Mouse (Mus musculus) limb, embryonic 13.5 days (tissue): ENCODE results near the gene Idua. TPM values are rescaled to one million over a fixed set of nuclear protein-coding genes. Genes with fewer than 3 reads are reported as not detected.

ENCODE experiments used
- ATAC-seq: fragments of 200-750 bp; cut with Nextera tagmentation; 2 replicates; pipeline ENCODE4 v1.8.0; 2017; ENCODE audit warnings: low read depth, moderate number of reproducible peaks, moderate TSS enrichment; ENCODE audit not compliant: low FRiP score
- H3K27ac ChIP-seq: fragments of 300-500 bp; sonication (generic); 2 replicates; pipeline ENCODE4 v1.5.1; 2015; ENCODE audit warnings: inconsistent platforms, mild to moderate bottlenecking, moderate library complexity
- H3K27me3 ChIP-seq: fragments of 300-500 bp; sonication (generic); 2 replicates; pipeline ENCODE4 v1.6.1; 2015; ENCODE audit warnings: mild to moderate bottlenecking, inconsistent platforms
- H3K36me3 ChIP-seq: fragments of 300-500 bp; sonication (generic); 2 replicates; pipeline ENCODE4 v1.6.1; 2015; ENCODE audit warnings: inconsistent platforms, mild to moderate bottlenecking, moderate library complexity
- H3K4me1 ChIP-seq: fragments of 300-500 bp; sonication (generic); 2 replicates; pipeline ENCODE4 v1.6.1; 2015; ENCODE audit warnings: inconsistent platforms
- H3K4me2 ChIP-seq: fragments of 300-500 bp; sonication (generic); replicated peaks from 2 replicates; pipeline ENCODE4 v1.6.1; 2015; ENCODE audit warnings: inconsistent platforms, mild to moderate bottlenecking, moderate library complexity
- H3K4me3 ChIP-seq: fragments of 300-500 bp; sonication (generic); 2 replicates; pipeline ENCODE4 v1.5.1; 2015; ENCODE audit warnings: moderate library complexity, mild to moderate bottlenecking, inconsistent platforms
- H3K9ac ChIP-seq: fragments of 300-500 bp; sonication (generic); 2 replicates; pipeline ENCODE4 v1.6.1; 2015; ENCODE audit warnings: mild to moderate bottlenecking, inconsistent platforms
- H3K9me3 ChIP-seq: fragments of 300-500 bp; sonication (generic); 2 replicates; pipeline ENCODE4 v1.6.1; 2016; ENCODE audit warnings: inconsistent platforms
- WGBS: fragments of 180-500 bp; shearing (Covaris S2); methylation state at CpG from one replicate; pipeline ENCODE4 v1.1.7; 2015; 5-methylcytosine and 5-hydroxymethylcytosine counted together
- polyA plus RNA-seq: library from polyadenylated mRNA; unstranded; fragments of >200 nt; fragmentation: Nextera tagmentation; extraction: Ambion mirVana; gene quantifications from 2 replicates; pipeline ENCODE4 v1.2.1, GENCODE M21; 2015

Gene Idua
- polyA plus RNA-seq, 1 experiment from 2014 or later, result 18.2 TPM

DNA sequence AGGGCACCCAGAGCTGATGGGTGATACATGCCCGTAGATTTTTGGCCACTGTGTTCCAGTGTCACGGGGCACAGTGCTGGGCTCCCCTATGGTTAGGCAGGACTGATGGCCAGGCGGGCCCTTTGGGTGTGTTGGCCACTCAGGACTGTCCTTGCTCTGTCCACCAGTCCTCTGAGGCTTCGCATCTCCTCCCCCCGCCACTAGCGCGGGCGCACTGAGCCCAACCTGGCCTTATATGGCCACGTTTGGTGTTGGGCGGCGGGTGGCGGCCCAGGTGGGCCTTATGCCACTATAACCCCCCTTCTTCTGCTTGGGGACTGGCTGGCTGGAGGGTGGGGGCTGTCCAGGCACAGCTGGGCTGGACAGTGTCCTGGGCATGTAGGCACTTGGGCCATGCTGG, 35.7 kb downstream of the Idua start:
- Histone ChIP-seq H3K4me2 (peak overlapping the region; percentile 82), H3K9ac (no peak overlapping the region), H3K4me3 (peak overlapping the region; percentile 94), H3K4me1 (peaks cover 80% of the 10 kb centered on the region), H3K9me3 (no peaks in the 10 kb centered on the region), H3K27ac (peak overlapping the region; percentile 91; the same call in 1 of the 2 replicates), H3K36me3 (peaks cover 26% of the 10 kb centered on the region), H3K27me3 (no peaks in the 10 kb centered on the region)
- WGBS, result 93% methylated on average over 12 of the region's 12 CpGs
- ATAC-seq, result no peak

DNA sequence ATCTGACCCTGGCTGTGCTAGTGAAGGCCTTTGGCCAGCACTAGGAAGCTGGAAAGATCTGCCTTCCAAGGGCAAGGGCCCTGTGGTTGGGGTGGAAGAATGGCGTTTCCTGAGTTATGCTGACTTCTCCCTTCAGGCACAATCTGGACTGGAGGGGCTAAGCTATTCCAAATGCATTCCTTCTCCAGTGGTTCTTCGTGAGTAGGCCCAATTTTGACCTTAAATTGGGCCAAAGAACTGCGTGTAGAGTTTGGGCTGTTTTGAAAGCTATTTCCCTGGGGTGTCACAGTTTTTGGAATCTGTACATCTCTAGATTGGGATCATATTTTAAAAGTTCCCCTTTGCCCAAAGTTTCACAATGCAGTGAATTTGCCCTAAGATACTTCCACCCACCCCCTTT, 36.4 kb downstream of the Idua start:
- Histone ChIP-seq H3K9me3 (no peaks in the 10 kb centered on the region), H3K4me3 (peak overlapping the region; percentile 94), H3K4me2 (peak overlapping the region; percentile 82), H3K9ac (peak overlapping the region; percentile 53), H3K27ac (peak overlapping the region; percentile 91), H3K4me1 (peaks cover 85% of the 10 kb centered on the region), H3K36me3 (peaks cover 26% of the 10 kb centered on the region), H3K27me3 (no peaks in the 10 kb centered on the region)
- WGBS, result 71% methylated on average over 3 of the region's 3 CpGs
- ATAC-seq, result no peak

DNA sequence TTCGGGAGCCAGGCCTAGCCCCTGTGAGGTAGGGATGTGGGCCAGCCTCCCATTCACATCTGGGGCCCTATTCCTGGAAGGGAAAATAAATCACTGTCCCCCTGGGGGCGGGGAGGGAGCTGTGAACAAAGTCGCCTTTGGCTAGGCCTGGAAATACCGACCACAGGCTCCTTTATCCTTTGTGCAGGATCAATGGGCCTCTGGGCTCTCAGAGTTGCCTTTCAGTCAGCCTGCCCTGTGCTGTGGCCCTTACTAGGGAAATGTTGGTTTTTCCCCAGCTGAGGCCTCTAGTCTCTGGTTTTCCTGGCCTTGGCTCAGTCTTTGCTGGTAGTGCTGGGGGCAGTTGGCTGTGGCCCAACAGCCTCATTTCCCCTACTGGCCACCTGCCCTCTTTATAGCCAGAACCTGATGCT, 37.2 kb downstream of the Idua start:
- Histone ChIP-seq H3K27me3 (no peaks in the 10 kb centered on the region), H3K4me2 (peak overlapping the region; percentile 82), H3K27ac (peak overlapping the region; percentile 91), H3K9ac (peak overlapping the region; percentile 53), H3K4me1 (peaks cover 85% of the 10 kb centered on the region), H3K9me3 (no peaks in the 10 kb centered on the region), H3K36me3 (peaks cover 34% of the 10 kb centered on the region), H3K4me3 (peak overlapping the region; percentile 94)
- WGBS, result 16% methylated on average over 4 of the region's 4 CpGs
- 0 out of 2 replicates have a peak, but pooled peaks have one; percentile 4 for ATAC-seq

DNA sequence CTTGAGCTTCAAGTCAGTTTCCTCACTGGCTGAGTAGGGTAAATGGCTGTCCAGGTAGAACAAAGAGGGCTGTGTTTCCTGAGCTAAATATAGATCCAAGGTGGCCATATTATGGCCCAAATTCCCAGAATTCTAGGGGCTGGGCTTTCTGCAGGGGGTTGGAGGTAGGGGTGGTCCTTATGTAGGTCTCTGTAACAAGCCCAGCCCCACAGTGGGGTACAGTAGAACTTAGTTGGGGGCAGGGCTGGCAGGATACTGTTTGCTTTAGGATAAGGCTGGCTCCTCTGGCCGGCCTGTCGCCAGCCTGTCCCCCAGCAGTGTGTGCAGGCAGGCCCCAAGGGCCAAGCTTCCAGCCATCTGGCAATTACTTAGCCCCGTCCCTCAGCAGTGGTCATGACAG, 40.2 kb downstream of the Idua start:
- Histone ChIP-seq H3K4me3 (peak overlapping the region; percentile 9; the same call in 1 of the 2 replicates), H3K9me3 (no peaks in the 10 kb centered on the region), H3K9ac (0 out of 2 replicates have a peak overlapping the region, but pooled peaks have one; percentile 43), H3K36me3 (peaks cover 64% of the 10 kb centered on the region), H3K27ac (peak overlapping the region; percentile 91), H3K4me2 (peak overlapping the region; percentile 52), H3K27me3 (no peaks in the 10 kb centered on the region), H3K4me1 (peaks cover 80% of the 10 kb centered on the region)
- 45% methylated on average over 3 of the region's 3 CpGs for WGBS
- ATAC-seq, result peak; percentile 51

DNA sequence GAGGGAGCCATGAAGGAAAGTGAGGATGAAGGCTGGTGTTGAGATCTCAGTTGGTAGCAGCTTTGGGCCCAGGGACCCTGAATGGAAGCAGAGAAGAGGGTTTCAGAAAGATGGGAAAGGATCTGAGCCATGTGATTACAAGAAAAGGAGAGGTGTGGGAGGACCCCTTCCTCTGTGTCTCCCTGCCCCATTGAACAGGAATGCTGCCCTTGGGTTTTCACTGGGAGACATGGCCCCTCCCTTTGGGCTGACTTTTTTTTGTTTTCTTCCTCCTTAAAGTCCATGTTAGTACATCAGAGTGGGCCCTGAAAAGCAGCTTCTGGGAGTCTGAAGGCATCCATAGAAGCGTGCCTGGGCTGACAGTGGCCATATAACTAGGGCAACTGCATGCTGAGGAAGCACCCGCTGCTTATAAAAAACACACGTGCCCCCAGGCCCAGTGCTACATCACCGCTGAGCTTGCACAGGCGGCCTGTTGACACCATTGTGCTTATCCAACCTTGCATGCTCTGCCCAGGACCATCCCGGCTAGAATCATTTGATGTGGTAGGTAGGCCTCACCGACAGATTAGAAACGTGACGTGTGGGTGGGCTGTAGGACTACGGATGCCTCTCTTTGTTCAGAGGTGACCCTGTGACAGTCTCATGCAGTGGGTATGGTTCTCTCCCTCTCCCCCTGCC, 41.4 kb downstream of the Idua start:
- peaks cover 69% of the 10 kb centered on the region for H3K4me1 ChIP-seq
- peak overlapping the region; percentile 91 for H3K27ac ChIP-seq
- peaks cover 65% of the 10 kb centered on the region for H3K36me3 ChIP-seq
- peak overlapping the region; percentile 52 for H3K4me2 ChIP-seq
- no peaks in the 10 kb centered on the region for H3K9me3 ChIP-seq
- ATAC-seq, result no peak
- no peaks in the 10 kb centered on the region for H3K27me3 ChIP-seq
- H3K9ac ChIP-seq, result peak overlapping the region; percentile 43; the same call in 1 of the 2 replicates
- WGBS, result 67% methylated on average over 10 of the region's 10 CpGs
- no peak overlapping the region for H3K4me3 ChIP-seq

DNA sequence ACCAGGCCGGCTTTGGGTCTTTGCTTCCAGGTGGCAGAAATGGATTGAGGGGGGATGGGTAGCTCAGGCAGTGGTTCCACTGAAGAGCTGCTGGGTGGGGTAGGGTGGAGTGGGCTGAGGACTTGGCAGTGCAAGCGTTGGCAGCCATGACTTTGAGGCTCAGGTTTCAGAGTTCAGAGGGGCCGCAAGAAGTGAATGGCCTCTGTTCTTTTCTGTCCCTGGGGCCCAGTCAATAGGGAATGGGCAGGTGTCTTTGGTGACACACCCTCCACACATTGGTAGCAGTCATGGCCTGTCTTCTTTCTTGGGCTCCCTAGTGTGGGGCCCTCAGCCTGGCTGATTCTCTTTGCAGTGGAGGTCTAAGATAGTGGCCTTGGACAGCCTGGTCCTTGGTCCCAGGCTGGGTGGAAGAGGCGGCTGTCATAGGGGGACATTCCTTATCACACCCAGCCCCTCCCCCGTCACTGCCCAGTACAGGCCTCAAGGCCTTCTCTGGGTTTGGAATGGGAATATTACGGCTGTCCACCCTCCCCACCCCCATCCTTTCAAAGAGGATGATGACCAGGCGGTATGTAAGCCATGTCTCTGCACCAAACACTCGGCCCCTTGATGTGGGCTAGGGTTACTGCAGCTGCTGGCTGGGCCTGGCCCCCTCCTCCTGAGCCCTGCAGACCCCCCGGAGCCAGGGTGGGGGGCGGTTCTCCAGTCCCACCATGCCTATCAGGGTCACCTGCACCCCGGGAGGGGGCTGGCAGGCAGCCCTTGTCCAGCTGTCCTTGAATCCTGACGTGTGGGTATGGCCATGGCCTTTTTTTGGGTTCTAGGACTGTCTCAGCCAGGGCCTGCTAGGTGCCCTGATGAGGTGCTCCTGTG, 43.9 kb downstream of the Idua start:
- H3K27me3 ChIP-seq, result no peaks in the 10 kb centered on the region
- no peak overlapping the region for H3K9ac ChIP-seq
- 68% methylated on average over 12 of the region's 12 CpGs for WGBS
- no peak overlapping the region for H3K4me2 ChIP-seq
- peaks cover 44% of the 10 kb centered on the region for H3K4me1 ChIP-seq
- peak; percentile 29 for ATAC-seq
- peaks cover 78% of the 10 kb centered on the region for H3K36me3 ChIP-seq
- no peaks in the 10 kb centered on the region for H3K9me3 ChIP-seq
- no peak overlapping the region for H3K27ac ChIP-seq
- H3K4me3 ChIP-seq, result no peak overlapping the region

DNA sequence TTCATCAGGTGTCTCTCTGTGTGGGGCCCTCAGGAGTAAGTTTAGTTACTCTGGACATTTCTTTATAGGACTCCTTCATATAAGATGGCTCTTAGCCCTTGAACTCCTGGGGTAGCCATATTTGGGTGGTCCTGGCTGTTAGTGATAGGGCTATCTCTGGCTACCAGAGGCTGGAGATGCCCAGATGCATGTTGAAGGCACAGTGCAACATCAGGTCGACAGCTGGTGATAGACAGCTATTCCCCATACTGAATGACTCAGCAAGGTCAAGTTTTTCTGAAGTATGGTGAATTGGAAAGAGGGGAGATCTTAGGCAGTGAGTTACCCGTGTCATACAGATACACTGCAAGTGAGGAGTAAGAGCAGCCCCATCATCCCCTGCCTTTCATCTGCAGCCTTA, 47.6 kb downstream of the Idua start:
- H3K36me3 ChIP-seq, result peaks cover 62% of the 10 kb centered on the region
- no peaks in the 10 kb centered on the region for H3K27me3 ChIP-seq
- ATAC-seq, result no peak
- H3K4me3 ChIP-seq, result no peak overlapping the region
- no peak overlapping the region for H3K9ac ChIP-seq
- peaks cover 10% of the 10 kb centered on the region for H3K4me1 ChIP-seq
- H3K4me2 ChIP-seq, result no peak overlapping the region
- 78% methylated on average over 2 of the region's 2 CpGs for WGBS
- H3K27ac ChIP-seq, result no peak overlapping the region
- H3K9me3 ChIP-seq, result no peaks in the 10 kb centered on the region

DNA sequence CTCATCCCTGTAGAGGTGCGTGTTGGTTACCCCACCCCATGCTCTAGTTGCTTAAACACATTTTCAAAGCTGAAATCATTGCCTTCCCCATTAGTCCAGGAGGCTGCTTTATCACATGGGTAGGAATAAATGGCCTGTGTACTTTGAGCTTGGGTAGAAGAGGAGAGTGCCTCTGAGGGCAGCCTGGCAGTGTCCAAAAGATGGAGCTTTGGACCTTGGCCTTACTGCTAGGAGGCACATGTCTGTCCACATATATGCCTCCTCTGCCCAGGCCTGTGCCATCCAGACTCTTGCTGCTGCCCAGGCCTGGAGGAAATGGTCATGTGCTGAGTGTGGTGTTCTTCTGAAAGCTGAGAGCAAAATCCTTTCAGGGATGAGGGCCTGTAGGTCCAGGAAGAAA, 48.3 kb downstream of the Idua start:
- H3K4me2 ChIP-seq, result no peak overlapping the region
- H3K9ac ChIP-seq, result no peak overlapping the region
- no peaks in the 10 kb centered on the region for H3K9me3 ChIP-seq
- H3K36me3 ChIP-seq, result peaks cover 55% of the 10 kb centered on the region
- no peak overlapping the region for H3K4me3 ChIP-seq
- no peak overlapping the region for H3K27ac ChIP-seq
- WGBS, result 93% methylated on average over 1 of the region's 1 CpGs
- H3K4me1 ChIP-seq, result peaks cover 6% of the 10 kb centered on the region
- ATAC-seq, result no peak
- no peaks in the 10 kb centered on the region for H3K27me3 ChIP-seq

DNA sequence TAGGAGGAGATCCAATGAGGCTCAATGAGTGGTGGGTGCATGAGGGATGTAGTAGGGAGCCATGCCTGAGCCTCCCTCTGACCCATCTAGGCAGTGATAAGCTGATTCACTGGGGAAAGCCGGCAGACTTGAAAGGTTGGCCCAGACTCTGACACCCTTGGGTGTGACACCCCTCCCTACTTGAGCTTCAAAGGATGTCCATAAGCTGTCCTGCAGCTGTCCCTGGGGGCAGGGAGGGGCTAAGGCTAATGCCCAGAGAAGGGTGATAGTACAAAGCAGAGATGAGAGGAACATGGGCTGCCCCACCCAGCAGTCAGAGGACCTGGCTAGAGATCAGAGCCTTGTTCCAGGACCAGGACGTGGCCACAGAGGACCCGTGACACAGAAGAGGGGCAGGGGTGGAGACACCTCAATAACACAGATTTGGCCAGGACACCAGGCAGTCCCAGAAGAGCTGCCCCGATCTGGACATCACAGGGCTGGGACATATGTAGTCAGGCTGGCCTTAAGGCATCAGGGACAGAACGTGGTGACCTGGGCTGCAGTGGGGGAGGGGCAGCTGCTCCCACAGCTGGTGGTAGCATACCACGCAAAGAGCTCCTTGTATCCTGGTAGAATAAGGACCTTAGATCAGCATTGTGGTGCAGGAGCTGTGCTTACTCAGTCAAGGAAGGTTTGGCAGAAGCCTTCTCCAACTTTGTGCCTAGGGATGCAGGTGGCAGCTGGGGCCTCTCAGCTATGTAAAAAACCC, 49.0 kb downstream of the Idua start:
- Histone ChIP-seq H3K4me2 (no peak overlapping the region), H3K36me3 (peaks cover 48% of the 10 kb centered on the region), H3K9me3 (no peaks in the 10 kb centered on the region), H3K27ac (no peak overlapping the region; the same call in 1 of the 2 replicates), H3K4me1 (peaks cover 8% of the 10 kb centered on the region), H3K27me3 (no peaks in the 10 kb centered on the region), H3K4me3 (no peak overlapping the region), H3K9ac (no peak overlapping the region)
- 47% methylated on average over 6 of the region's 6 CpGs for WGBS
- ATAC-seq, result no peak

DNA sequence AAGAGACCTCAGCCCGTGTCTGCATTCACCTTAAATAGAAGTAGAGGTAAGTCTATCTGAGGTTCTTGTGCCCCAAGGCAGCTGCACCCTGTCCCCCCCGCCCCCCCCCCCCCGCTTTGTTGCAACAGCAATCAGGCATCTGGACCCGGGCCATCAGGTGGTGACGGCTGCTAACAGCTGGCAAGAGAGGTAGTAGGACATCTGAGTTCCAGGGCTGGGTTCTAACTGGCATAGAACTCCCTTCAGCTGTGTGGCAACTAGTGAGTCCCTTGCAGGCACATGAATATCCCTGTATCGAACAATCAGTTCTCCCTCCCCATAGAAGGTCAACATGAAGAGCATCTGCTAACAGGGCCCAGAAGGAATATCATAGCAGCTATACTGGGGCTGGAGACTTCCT, 51.8 kb downstream of the Idua start:
- no peak overlapping the region for H3K27ac ChIP-seq
- ATAC-seq, result no peak
- peaks cover 25% of the 10 kb centered on the region for H3K4me1 ChIP-seq
- H3K27me3 ChIP-seq, result no peaks in the 10 kb centered on the region
- no peak overlapping the region for H3K4me3 ChIP-seq
- peaks cover 20% of the 10 kb centered on the region for H3K36me3 ChIP-seq
- no peak overlapping the region for H3K4me2 ChIP-seq
- H3K9me3 ChIP-seq, result no peaks in the 10 kb centered on the region
- WGBS, result 69% methylated on average over 6 of the region's 6 CpGs
- H3K9ac ChIP-seq, result no peak overlapping the region

DNA sequence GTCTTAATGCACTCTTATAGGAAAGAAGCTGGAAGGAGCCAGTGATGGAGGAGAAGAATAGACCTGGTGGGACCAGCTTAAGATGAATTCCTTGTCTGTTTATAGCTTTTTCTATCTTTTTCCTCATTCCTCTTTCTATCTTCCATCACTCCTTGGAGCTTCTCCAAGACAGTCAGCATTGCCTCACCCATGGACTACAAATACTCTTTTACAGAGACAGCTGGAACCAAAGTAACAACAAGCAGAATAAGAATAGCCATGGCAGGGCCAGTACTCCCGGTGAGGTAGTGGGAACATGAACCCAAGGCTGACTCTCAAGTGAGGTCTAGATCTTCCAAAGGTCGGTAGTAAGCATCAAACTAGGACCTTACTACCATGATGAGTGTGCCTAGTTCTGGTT, 53.0 kb downstream of the Idua start:
- H3K9me3 ChIP-seq, result no peaks in the 10 kb centered on the region
- no peak overlapping the region for H3K4me3 ChIP-seq
- peaks cover 9% of the 10 kb centered on the region; the same call in 1 of the 2 replicates for H3K36me3 ChIP-seq
- H3K27ac ChIP-seq, result peak overlapping the region; percentile 90
- H3K4me2 ChIP-seq, result no peak overlapping the region
- H3K9ac ChIP-seq, result no peak overlapping the region
- H3K27me3 ChIP-seq, result no peaks in the 10 kb centered on the region
- 91% methylated on average over 2 of the region's 2 CpGs for WGBS
- peaks cover 33% of the 10 kb centered on the region for H3K4me1 ChIP-seq
- no peak for ATAC-seq

DNA sequence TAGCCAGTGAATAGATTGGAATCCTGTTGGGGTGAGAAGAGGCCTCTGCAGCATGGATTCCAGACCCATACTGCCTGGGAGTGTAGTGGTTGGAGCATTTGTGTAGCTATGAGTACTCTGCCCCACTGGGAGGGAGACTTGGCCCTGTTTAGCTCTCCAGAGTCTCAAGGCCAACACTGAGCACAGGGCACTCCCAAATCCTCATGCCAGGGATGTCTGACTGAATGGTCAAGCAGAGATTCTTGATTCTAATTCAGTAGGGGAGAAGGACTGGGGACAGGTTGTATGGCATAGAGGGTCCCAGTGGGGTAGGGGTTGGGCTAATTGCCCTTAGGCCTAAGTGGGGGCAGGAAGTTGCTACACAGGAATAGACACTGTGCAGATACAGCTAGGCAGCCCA, 53.6 kb downstream of the Idua start:
- Histone ChIP-seq H3K9me3 (no peaks in the 10 kb centered on the region), H3K27ac (peak overlapping the region; percentile 90), H3K4me1 (peaks cover 39% of the 10 kb centered on the region), H3K36me3 (0 out of 2 replicates have a peak, but pooled peaks cover 3% of the 10 kb centered on the region), H3K4me3 (no peak overlapping the region), H3K4me2 (no peak overlapping the region; the same call in 1 of the 2 replicates), H3K9ac (no peak overlapping the region), H3K27me3 (no peaks in the 10 kb centered on the region)
- ATAC-seq, result no peak
